Comparison of ENCODE assay signal across 18 mouse cellular contexts in genomic region chr7:109859354-109859753, GRCm38 (mm10). TPM values are rescaled to one million over a fixed set of nuclear protein-coding genes. Genes with fewer than 3 reads are reported as not detected.
DNase-seq lines count a peak whose midpoint lies in the region; ATAC-seq and TF ChIP-seq lines count a peak whose summit lies in the region.
"Had no signal": no experiment of that assay in that cellular context is flagged by ENCODE, and none has a peak within 500 bp of the region (broad histone marks: within the 10 kb centered on the region; RNA-seq: fewer than 3 reads in every experiment).

No protein-coding gene starts in this region.

- TF ChIP-seq CTCF in liver, postnatal 0 days (IDR thresholded peaks at IDR 0.05; ENCODE audit: low read depth): no peak
- TF ChIP-seq CTCF in G1E (IDR thresholded peaks at IDR 0.05; ENCODE audit: low read depth, low read length): no peak

- intact Hi-C loops in heart, postnatal 25 days (cut with DNase I): no loop called here

- ATAC-seq in heart, embryonic 11.5 days (replicated peaks; ENCODE audit: insufficient number of reproducible peaks, low FRiP score, low TSS enrichment): peak; percentile 50; the same call in 1 of the 2 replicates
- ATAC-seq in liver, embryonic 11.5 days (replicated peaks; ENCODE audit: low FRiP score): peak; percentile 49; the same call in 1 of the 2 replicates
- no peak for ATAC-seq in liver, postnatal 0 days
- ATAC-seq in G1E (ENCODE audit: extremely low read depth, insufficient number of reproducible peaks, low FRiP score, poor library complexity, severe bottlenecking): peak; percentile 60
- peak; percentile 71 for ATAC-seq in stomach, embryonic 15.5 days (ENCODE audit: insufficient read depth, low FRiP score, low read depth)
- ATAC-seq: forebrain, embryonic 15.5 days; midbrain, embryonic 16.5 days had no signal

- DNase-seq in heart, postnatal 25 days (ENCODE audit: low spot score): no peak
- DNase-seq in liver, embryonic 11.5 days (ENCODE audit: low spot score): no peak
- no peak for DNase-seq in liver, postnatal 0 days
- DNase-seq in G1E (ENCODE audit: low spot score): no peak
- DNase-seq in layer of hippocampus, adult 18-20 months (ENCODE audit: low spot score in 2 of 2): no peak
- DNase-seq in kidney, postnatal 10 days: no peak
- DNase-seq: cerebellum, adult 8-10 months; left cerebral cortex, postnatal 4 days; thymus, adult 2 months had no signal

- peaks cover 12% of the 10 kb centered on the region for H3K4me1 ChIP-seq in heart, embryonic 11.5 days (ENCODE audit: control insufficient read depth, insufficient read depth, low read length)
- H3K4me1 ChIP-seq in liver, embryonic 11.5 days (replicated peaks; ENCODE audit: control insufficient read depth, insufficient read depth, low read length): peaks cover 8% of the 10 kb centered on the region
- H3K4me1 ChIP-seq in liver, postnatal 0 days (ENCODE audit: insufficient read depth): no peaks in the 10 kb centered on the region
- H3K4me1 ChIP-seq in G1E (ENCODE audit: insufficient read depth, low read depth, low read length): peaks cover 76% of the 10 kb centered on the region
- no peaks in the 10 kb centered on the region for H3K4me1 ChIP-seq in stomach, embryonic 15.5 days
- H3K4me1 ChIP-seq: forebrain, embryonic 15.5 days had no signal

- WGBS in heart, embryonic 11.5 days (ENCODE audit: insufficient replicate concordance): 18% methylated on average over 6 of the region's 6 CpGs
- 30% methylated on average over 6 of the region's 6 CpGs for WGBS in liver, embryonic 11.5 days
- 32% methylated on average over 6 of the region's 6 CpGs for WGBS in liver, postnatal 0 days (ENCODE audit: insufficient replicate concordance)
- WGBS in stomach, embryonic 15.5 days: 38% methylated on average over 6 of the region's 6 CpGs

- no peaks in the 10 kb centered on the region for H3K36me3 ChIP-seq in heart, embryonic 11.5 days (ENCODE audit: control insufficient read depth, insufficient read depth, low read length)
- no peaks in the 10 kb centered on the region for H3K36me3 ChIP-seq in liver, embryonic 11.5 days (ENCODE audit: control insufficient read depth, insufficient read depth, low read length)
- H3K36me3 ChIP-seq in liver, postnatal 0 days (replicated peaks; ENCODE audit: insufficient read depth, low read length): no peaks in the 10 kb centered on the region
- peaks cover 12% of the 10 kb centered on the region for H3K36me3 ChIP-seq in G1E (replicated peaks)
- no peaks in the 10 kb centered on the region for H3K36me3 ChIP-seq in stomach, embryonic 15.5 days
- H3K36me3 ChIP-seq: forebrain, embryonic 15.5 days; hindbrain, embryonic 13.5 days had no signal

- peak overlapping the region; percentile 42 for H3K27ac ChIP-seq in heart, embryonic 11.5 days (ENCODE audit: low read depth, low read length)
- no peak overlapping the region for H3K27ac ChIP-seq in liver, embryonic 11.5 days (ENCODE audit: low read depth, low read length)
- no peak overlapping the region for H3K27ac ChIP-seq in liver, postnatal 0 days (ENCODE audit: low read depth)
- H3K27ac ChIP-seq in stomach, embryonic 15.5 days: no peak overlapping the region
- H3K27ac ChIP-seq: forebrain, embryonic 15.5 days; hindbrain, embryonic 13.5 days; kidney, postnatal 0 days had no signal

- H3K4me3 ChIP-seq in heart, embryonic 11.5 days (ENCODE audit: low read depth, low read length): no peak overlapping the region
- H3K4me3 ChIP-seq in liver, embryonic 11.5 days (ENCODE audit: low read depth, low read length): no peak overlapping the region
- H3K4me3 ChIP-seq in liver, postnatal 0 days (ENCODE audit: low read depth, low read length): no peak overlapping the region
- peak overlapping the region; percentile 0; the same call in 1 of the 2 replicates for H3K4me3 ChIP-seq in G1E (ENCODE audit: low read depth, low read length)
- no peak overlapping the region for H3K4me3 ChIP-seq in stomach, embryonic 15.5 days (replicated peaks)
- H3K4me3 ChIP-seq: erythroblast, embryonic 14.5 days; forebrain, embryonic 15.5 days; hindbrain, embryonic 13.5 days had no signal

- TF ChIP-seq EP300 in liver, postnatal 0 days (IDR thresholded peaks at IDR 0.05; ENCODE audit: low read depth): no peak

- no peaks in the 10 kb centered on the region for H3K9me3 ChIP-seq in heart, embryonic 11.5 days (replicated peaks; ENCODE audit: control insufficient read depth, low read length)
- H3K9me3 ChIP-seq in liver, embryonic 11.5 days (ENCODE audit: control insufficient read depth, low read length): no peaks in the 10 kb centered on the region
- no peaks in the 10 kb centered on the region for H3K9me3 ChIP-seq in liver, postnatal 0 days (ENCODE audit: low read length)
- H3K9me3 ChIP-seq in G1E (replicated peaks): no peaks in the 10 kb centered on the region
- H3K9me3 ChIP-seq in stomach, embryonic 15.5 days: no peaks in the 10 kb centered on the region
- H3K9me3 ChIP-seq: forebrain, embryonic 15.5 days; hindbrain, embryonic 13.5 days had no signal

- H3K9ac ChIP-seq in heart, embryonic 11.5 days (ENCODE audit: low read depth, low read length): 0 out of 2 replicates have a peak overlapping the region, but pooled peaks have one; percentile 16
- no peak overlapping the region for H3K9ac ChIP-seq in liver, embryonic 11.5 days (ENCODE audit: low read depth, low read length)
- H3K9ac ChIP-seq in liver, postnatal 0 days (replicated peaks): no peak overlapping the region
- no peak overlapping the region for H3K9ac ChIP-seq in stomach, embryonic 15.5 days
- H3K9ac ChIP-seq: forebrain, embryonic 15.5 days; hindbrain, embryonic 13.5 days had no signal

- H3K4me2 ChIP-seq in heart, embryonic 11.5 days: no peak overlapping the region
- no peak overlapping the region for H3K4me2 ChIP-seq in liver, embryonic 11.5 days
- H3K4me2 ChIP-seq in liver, postnatal 0 days (ENCODE audit: low read depth, low read length): no peak overlapping the region
- H3K4me2 ChIP-seq in stomach, embryonic 15.5 days: no peak overlapping the region
- H3K4me2 ChIP-seq: forebrain, embryonic 15.5 days; hindbrain, embryonic 13.5 days had no signal

- peaks cover 10% of the 10 kb centered on the region for H3K27me3 ChIP-seq in heart, embryonic 11.5 days (ENCODE audit: control insufficient read depth, insufficient read depth, low read length)
- H3K27me3 ChIP-seq in liver, embryonic 11.5 days (replicated peaks; ENCODE audit: control insufficient read depth, insufficient read depth, low read length): peaks cover 20% of the 10 kb centered on the region
- H3K27me3 ChIP-seq in liver, postnatal 0 days (ENCODE audit: insufficient read depth, low read length): peaks cover 13% of the 10 kb centered on the region
- peaks cover 8% of the 10 kb centered on the region; the same call in 1 of the 2 replicates for H3K27me3 ChIP-seq in G1E (ENCODE audit: insufficient read depth, low read length)
- peaks cover 4% of the 10 kb centered on the region for H3K27me3 ChIP-seq in stomach, embryonic 15.5 days (replicated peaks)

RNA-seq across cellular contexts. Expression of gene Scube2, which starts 6.1 kb away (rescaled TPM):
- polyA plus RNA-seq in heart, embryonic 11.5 days (2014; fragmentation: Nextera tagmentation; extraction: Ambion mirVana): 8.1 and 9.8 TPM in 2 replicates
- total RNA-seq in heart, postnatal 25 days (2021): 10 to 100 TPM; 22.6 to 24.0 TPM
- polyA plus RNA-seq in liver, embryonic 11.5 days (2014; fragmentation: Nextera tagmentation; extraction: Ambion mirVana): 0.38 and 0.44 TPM in 2 replicates
- 0.04 and 0.06 TPM in 2 replicates for polyA plus RNA-seq in liver, postnatal 0 days (2015; fragmentation: Nextera tagmentation; extraction: Ambion mirVana)
- 10.3 and 11.1 TPM in 2 replicates for total RNA-seq in G1E (2014; fragmentation: Nextera tagmentation)
- total RNA-seq in G1E (2017): 3.0 and 3.1 TPM in 2 replicates
- 0.20 TPM in 2 replicates for polyA plus RNA-seq in G1E (2012)
- polyA plus RNA-seq in stomach, embryonic 15.5 days (2015; fragmentation: Nextera tagmentation; extraction: Ambion mirVana): 1.5 TPM in 2 replicates
- total RNA-seq in layer of hippocampus, adult 18-20 months (2021): 1 to 10 TPM; 1.3 to 1.4 TPM
- total RNA-seq: common myeloid progenitor, adult 5-6 weeks had no signal
- polyA plus RNA-seq: erythroblast, embryonic 14.5 days; liver, adult 2 months had no signal
